Comparison of ENCODE assay signal across 8 mouse cellular contexts in genomic region chr11:6416405-6417034, GRCm38 (mm10). TPM values are rescaled to one million over a fixed set of nuclear protein-coding genes. Genes with fewer than 3 reads are reported as not detected.
DNase-seq lines count a peak whose midpoint lies in the region; ATAC-seq lines count a peak whose summit lies in the region.

No protein-coding gene starts in this region.

- H3K36me3 ChIP-seq in hindbrain, embryonic 12.5 days = peaks cover 27% of the 10 kb centered on the region

- peak; percentile 60 for ATAC-seq in hindbrain, embryonic 12.5 days (ENCODE audit: low FRiP score)

- peak overlapping the region; percentile 84 for H3K4me2 ChIP-seq in hindbrain, embryonic 12.5 days (replicated peaks)

- peak overlapping the region; percentile 97 for H3K27ac ChIP-seq in hindbrain, embryonic 12.5 days

- peak overlapping the region; percentile 90 for H3K9ac ChIP-seq in hindbrain, embryonic 12.5 days

- H3K4me3 ChIP-seq in hindbrain, embryonic 12.5 days = peak overlapping the region; percentile 84

- DNase-seq in NIH3T3 (ENCODE audit: low read depth) = peak; percentile 84
- DNase-seq in cerebellum, adult 9-11 months = peak; percentile 87
- DNase-seq in frontal cortex, postnatal 10 days (ENCODE audit: low spot score in 2 of 2) = peak; percentile 79
- DNase-seq in layer of hippocampus, postnatal 25 days (ENCODE audit: extremely low spot score in 1 of 2, low spot score in 1 of 2) = peak; percentile 61 to 64
- peak; percentile 87 for DNase-seq in lung, postnatal 25 days (ENCODE audit: low spot score)
- peak; percentile 80 for DNase-seq in retina, embryonic 14.5 days (ENCODE audit: low spot score)
- peak; percentile 80 to 87 for DNase-seq in thymus, postnatal 36 days

- 1% methylated on average over 30 of the region's 30 CpGs for WGBS in hindbrain, embryonic 12.5 days

- peaks cover 25% of the 10 kb centered on the region for H3K4me1 ChIP-seq in hindbrain, embryonic 12.5 days

- no peaks in the 10 kb centered on the region for H3K9me3 ChIP-seq in hindbrain, embryonic 12.5 days (replicated peaks)

- no peaks in the 10 kb centered on the region for H3K27me3 ChIP-seq in hindbrain, embryonic 12.5 days

RNA-seq across cellular contexts. Expression of gene Ppia, which starts 1.3 kb away (rescaled TPM):
- polyA plus RNA-seq in hindbrain, embryonic 12.5 days (2016; fragmentation: Nextera tagmentation; extraction: Ambion mirVana) = 4,150 and 4,164 TPM in 2 replicates
- total RNA-seq in layer of hippocampus, postnatal 25 days (2021) = 1,000 to 10,000 TPM; 1,673 to 1,893 TPM

RNA-seq across cellular contexts. Expression of gene Zmiz2, which starts 27.6 kb away (rescaled TPM):
- 21.5 and 22.4 TPM in 2 replicates for polyA plus RNA-seq in hindbrain, embryonic 12.5 days (2016; fragmentation: Nextera tagmentation; extraction: Ambion mirVana)
- total RNA-seq in layer of hippocampus, postnatal 25 days (2021) = 100 to 1,000 TPM; 165 to 189 TPM

RNA-seq across cellular contexts. Expression of gene H2afv, which starts 27.7 kb away (rescaled TPM):
- polyA plus RNA-seq in hindbrain, embryonic 12.5 days (2016; fragmentation: Nextera tagmentation; extraction: Ambion mirVana) = 520 and 591 TPM in 2 replicates
- 10 to 100 TPM; 40.9 to 42.0 TPM for total RNA-seq in layer of hippocampus, postnatal 25 days (2021)

RNA-seq across cellular contexts. Expression of gene Purb, which starts 59.2 kb away (rescaled TPM):
- 17.2 and 18.3 TPM in 2 replicates for polyA plus RNA-seq in hindbrain, embryonic 12.5 days (2016; fragmentation: Nextera tagmentation; extraction: Ambion mirVana)
- 100 to 1,000 TPM; 253 to 270 TPM for total RNA-seq in layer of hippocampus, postnatal 25 days (2021)

Comparison
In these comparisons a context has a peak if more than half of its experiments do, and no peak if none do; other contexts are left out.
1. Peak in every context shown above with its lines: DNase-seq, ATAC-seq, H3K4me3 ChIP-seq and H3K27ac ChIP-seq.